Mouse (Mus musculus): ENCODE measurements around the gene Veph1. TPM values are rescaled to one million over a fixed set of nuclear protein-coding genes. Genes with fewer than 3 reads are reported as not detected.

Gene Veph1
- polyA plus RNA-seq, 1 experiment from 2014 or later = 6.4 TPM

DNA sequence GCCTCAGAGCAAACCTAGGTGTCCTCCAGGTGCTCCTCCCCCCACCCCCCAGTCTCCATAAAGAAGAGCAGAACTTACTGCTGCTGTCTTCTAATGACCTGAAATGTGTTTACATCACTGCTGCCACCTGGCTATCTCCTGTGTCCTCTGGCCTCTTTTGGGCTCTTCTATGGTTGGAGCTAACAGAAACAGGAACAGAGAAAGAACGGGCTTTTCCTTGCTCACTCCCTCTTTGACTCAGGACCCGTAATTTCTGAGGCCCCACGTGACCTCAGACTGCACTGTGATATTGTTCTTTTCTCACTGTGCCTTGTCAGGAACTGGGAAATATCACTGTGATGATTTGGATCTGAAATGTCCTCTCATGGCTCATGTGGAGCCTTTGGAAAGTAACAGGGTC, 271.2 kb downstream of the Veph1 start:
- H3K4me2 ChIP-seq = no peak overlapping the region
- no peak overlapping the region for H3K4me3 ChIP-seq
- H3K27ac ChIP-seq = no peak overlapping the region
- no peaks in the 10 kb centered on the region for H3K27me3 ChIP-seq (replicated peaks)
- WGBS = 88% methylated on average over 3 of the region's 3 CpGs
- H3K9me3 ChIP-seq = no peaks in the 10 kb centered on the region
- H3K9ac ChIP-seq = no peak overlapping the region
- no peaks in the 10 kb centered on the region for H3K36me3 ChIP-seq (replicated peaks)
- no peak for ATAC-seq (replicated peaks)
- H3K4me1 ChIP-seq = no peaks in the 10 kb centered on the region

DNA sequence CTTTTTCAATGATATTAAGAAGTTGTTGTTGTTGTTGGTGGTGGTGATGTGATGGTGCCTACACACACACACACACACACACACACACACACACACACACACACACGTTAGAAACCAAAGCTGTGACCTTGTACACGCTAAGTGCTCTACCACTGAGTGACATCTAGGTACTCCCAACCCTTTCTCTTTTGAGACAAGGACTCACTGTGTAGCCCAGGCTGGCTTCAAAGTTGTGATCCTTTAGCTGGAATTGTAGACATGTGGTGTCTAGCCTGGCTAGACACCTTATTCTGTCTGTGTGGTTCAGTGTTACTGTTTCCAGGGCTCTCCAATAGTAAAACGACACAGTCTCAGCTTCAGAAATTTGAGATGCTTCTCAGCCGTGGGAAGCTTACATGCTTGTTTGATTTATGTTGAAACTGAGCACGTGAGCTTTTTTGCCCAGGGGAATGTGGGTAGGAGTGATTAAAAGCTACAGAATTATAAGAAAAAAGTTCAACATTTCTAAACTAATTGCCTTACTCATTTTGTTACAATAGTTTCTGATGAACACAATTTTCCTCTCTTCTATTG, 272.3 kb downstream of the Veph1 start:
- H3K27ac ChIP-seq = no peak overlapping the region
- no peak overlapping the region for H3K4me2 ChIP-seq
- no peak overlapping the region for H3K9ac ChIP-seq
- no peaks in the 10 kb centered on the region for H3K27me3 ChIP-seq (replicated peaks)
- H3K4me1 ChIP-seq = no peaks in the 10 kb centered on the region
- no peak overlapping the region for H3K4me3 ChIP-seq
- no peak for ATAC-seq (replicated peaks)
- 71% methylated on average over 5 of the region's 5 CpGs for WGBS
- no peaks in the 10 kb centered on the region for H3K9me3 ChIP-seq
- H3K36me3 ChIP-seq (replicated peaks) = no peaks in the 10 kb centered on the region

GRCm38 (mm10) chr3:66019171-66019570, 277.5 kb downstream of the Veph1 start:
- 97% methylated on average over 5 of the region's 5 CpGs for WGBS
- no peaks in the 10 kb centered on the region for H3K9me3 ChIP-seq
- H3K4me1 ChIP-seq = no peaks in the 10 kb centered on the region

GRCm38 (mm10) chr3:66007632-66008401, 288.8 kb downstream of the Veph1 start:
- no peak overlapping the region for H3K9ac ChIP-seq
- H3K36me3 ChIP-seq (replicated peaks) = no peaks in the 10 kb centered on the region
- ATAC-seq (replicated peaks) = no peak
- H3K4me2 ChIP-seq = no peak overlapping the region
- no peaks in the 10 kb centered on the region for H3K9me3 ChIP-seq
- no peaks in the 10 kb centered on the region for H3K27me3 ChIP-seq (replicated peaks)
- 81% methylated on average over 3 of the region's 3 CpGs for WGBS
- no peak overlapping the region for H3K4me3 ChIP-seq
- no peak overlapping the region for H3K27ac ChIP-seq
- no peaks in the 10 kb centered on the region for H3K4me1 ChIP-seq

More at GRCm38 (mm10) chr3:66019171-66019570, 277.5 kb downstream of the Veph1 start:
- H3K4me3 ChIP-seq = no peak overlapping the region
- no peak overlapping the region for H3K4me2 ChIP-seq
- ATAC-seq (replicated peaks) = no peak
- H3K27me3 ChIP-seq (replicated peaks) = no peaks in the 10 kb centered on the region
- H3K36me3 ChIP-seq (replicated peaks) = no peaks in the 10 kb centered on the region
- H3K9ac ChIP-seq = no peak overlapping the region
- no peak overlapping the region for H3K27ac ChIP-seq

DNA sequence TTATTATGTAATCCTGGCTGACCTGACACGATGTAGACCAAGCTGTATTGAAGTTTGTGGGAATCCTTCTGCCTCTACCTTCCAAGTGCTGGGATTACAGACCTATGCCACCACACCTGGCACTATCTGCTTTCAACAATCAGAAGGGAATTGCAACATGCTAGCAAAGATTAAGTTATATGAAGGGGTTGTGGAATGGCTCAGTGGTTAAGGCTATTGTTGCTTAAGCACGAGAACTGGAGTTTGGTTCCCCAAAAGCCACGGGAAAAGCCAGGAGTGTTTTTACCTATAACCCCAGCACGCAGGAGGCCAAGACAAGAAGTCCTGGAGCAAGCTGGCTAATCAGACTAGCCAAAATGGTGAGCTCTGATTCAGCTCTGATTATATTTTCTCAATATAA, 291.6 kb downstream of the Veph1 start:
- no peak for ATAC-seq (replicated peaks)
- H3K4me1 ChIP-seq = no peaks in the 10 kb centered on the region
- H3K27me3 ChIP-seq (replicated peaks) = no peaks in the 10 kb centered on the region
- H3K36me3 ChIP-seq (replicated peaks) = no peaks in the 10 kb centered on the region
- H3K27ac ChIP-seq = no peak overlapping the region
- H3K9ac ChIP-seq = no peak overlapping the region
- no peak overlapping the region for H3K4me3 ChIP-seq
- WGBS = 83% methylated on average over 4 of the region's 4 CpGs
- H3K9me3 ChIP-seq = no peaks in the 10 kb centered on the region
- H3K4me2 ChIP-seq = no peak overlapping the region

DNA sequence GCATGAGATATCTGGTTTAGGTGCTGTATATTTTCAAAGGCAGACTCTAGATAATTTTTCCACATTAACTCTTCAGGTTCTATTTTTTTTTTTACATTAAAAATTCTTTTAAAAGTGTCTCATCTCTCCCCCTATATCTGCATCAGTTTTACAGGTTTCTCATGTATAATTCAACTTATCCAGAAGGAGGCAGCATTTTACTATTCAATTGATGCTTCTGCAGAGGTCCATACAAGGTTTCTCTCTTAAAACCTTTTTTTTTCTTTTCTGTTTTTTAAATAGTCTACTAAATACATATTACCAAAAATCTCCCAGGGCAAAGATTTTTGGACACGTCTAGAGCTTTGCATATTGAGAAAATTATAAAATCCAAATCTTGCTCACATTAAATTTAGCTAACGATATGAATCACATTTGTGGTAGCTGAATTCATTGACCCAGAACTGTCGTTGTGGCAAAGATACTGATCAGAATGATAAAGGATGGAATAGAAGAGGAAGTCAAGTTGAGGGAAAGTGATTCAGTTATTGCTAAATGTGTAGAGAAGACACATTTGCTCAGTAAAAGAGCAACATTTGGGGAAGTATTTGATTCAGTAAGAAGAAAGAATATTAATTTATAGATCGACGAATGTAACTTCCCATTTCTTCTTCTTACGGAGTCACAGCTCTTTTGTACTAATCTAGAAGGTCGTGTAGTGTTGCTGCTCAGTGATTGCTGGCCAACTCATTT, 292.3 kb downstream of the Veph1 start:
- 0 out of 2 replicates have a peak, but pooled peaks have one; percentile 39 for ATAC-seq (replicated peaks)
- Histone ChIP-seq H3K4me1 (no peaks in the 10 kb centered on the region), H3K4me2 (no peak overlapping the region), H3K27me3 (replicated peaks) (no peaks in the 10 kb centered on the region), H3K4me3 (no peak overlapping the region), H3K9me3 (no peaks in the 10 kb centered on the region), H3K36me3 (replicated peaks) (no peaks in the 10 kb centered on the region), H3K9ac (no peak overlapping the region), H3K27ac (no peak overlapping the region)
- WGBS = 66% methylated on average over 7 of the region's 7 CpGs

Other genes starting within 250 kb of the Veph1 start
- gene Ptx3, start 76.9 kb downstream of the Veph1 start, polyA plus RNA-seq (2015; fragmentation: Nextera tagmentation; extraction: Ambion mirVana) = 7.7 and 8.2 TPM in 2 replicates

Data from midbrain, embryonic 15.5 days (tissue).